Mouse (Mus musculus): ENCODE measurements around the gene Nt5e. TPM values are rescaled to one million over a fixed set of nuclear protein-coding genes. Genes with fewer than 3 reads are reported as not detected.
"Not testable (repeated sequence)": the region's sequence is repeated elsewhere in the genome, so short reads cannot be mapped to it uniquely, and the experiment has no call there.

The Nt5e gene
- total RNA-seq (2015) (0.22 and 0.64 TPM in 2 replicates), total RNA-seq (2017) (0.84 and 1.1 TPM in 2 replicates)

DNA sequence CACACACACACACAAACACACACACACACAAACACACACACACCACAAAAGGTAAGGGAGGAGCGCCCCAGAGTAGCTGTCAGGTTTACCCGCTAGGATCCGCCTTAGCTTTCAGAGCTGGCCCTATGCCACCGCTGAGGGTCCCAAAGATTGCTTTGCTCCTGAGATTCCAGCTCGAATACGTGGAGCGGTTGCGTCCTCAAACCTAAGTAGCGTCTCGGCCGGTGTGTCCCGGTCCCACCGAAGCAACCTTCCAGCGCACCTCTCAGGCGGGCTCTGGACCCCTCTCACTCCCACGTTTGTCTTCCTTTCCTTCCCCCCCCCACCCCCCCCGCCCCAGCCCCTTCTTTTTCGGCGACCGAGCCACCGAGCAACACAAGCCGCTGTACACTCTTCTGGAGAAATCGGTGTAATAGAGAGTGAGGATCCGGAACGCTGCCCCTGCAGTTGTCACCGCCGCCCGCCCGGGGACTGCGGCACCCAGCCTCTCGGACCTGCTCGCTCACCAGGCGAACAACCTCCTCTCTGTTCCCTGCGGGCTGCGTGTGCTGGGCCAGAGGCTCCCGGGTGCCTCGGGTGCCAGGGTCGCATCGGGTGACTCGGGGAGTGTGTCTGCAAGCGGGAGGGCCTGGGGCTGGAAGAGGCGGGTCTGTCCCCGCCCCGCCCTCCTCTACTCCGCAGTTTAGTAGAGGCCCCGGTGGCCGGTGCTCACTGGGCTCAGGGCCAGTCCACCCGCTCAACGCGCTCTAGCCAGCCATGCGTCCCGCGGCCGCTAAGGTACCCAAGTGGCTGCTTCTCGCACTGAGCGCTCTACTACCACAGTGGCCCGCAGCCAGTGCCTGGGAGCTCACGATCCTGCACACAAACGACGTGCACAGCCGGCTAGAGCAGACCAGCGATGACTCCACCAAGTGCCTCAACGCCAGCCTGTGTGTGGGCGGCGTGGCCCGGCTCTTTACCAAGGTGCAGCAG, at the start of gene Nt5e:
Gene Nt5e, plus strand, starts transcription at position 268 of the 972 bp plus-strand sequence.
- ATAC-seq (replicated peaks; ENCODE audit: poor library complexity), result peak; percentile 78

DNA sequence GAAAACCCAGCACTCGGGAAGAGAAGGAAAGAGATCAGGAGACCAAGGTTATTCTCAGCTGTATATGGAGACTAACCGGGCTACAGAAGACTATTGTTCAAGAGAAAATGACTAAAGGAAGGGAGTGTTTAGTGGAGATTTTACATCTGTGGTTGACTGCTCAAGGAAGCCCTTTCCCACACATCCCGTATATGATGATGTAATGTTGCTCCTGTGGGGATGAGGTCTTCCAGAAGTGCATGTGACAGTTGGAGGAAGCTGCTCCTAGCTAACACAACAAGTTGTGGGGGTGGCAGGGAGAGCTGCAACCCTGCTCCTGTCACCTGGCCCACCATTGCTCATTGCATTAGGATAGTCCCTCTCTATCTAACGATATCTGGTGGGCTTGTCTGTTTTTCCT, 49.4 kb upstream of the Nt5e start:
- no peak for ATAC-seq (replicated peaks; ENCODE audit: poor library complexity)

DNA sequence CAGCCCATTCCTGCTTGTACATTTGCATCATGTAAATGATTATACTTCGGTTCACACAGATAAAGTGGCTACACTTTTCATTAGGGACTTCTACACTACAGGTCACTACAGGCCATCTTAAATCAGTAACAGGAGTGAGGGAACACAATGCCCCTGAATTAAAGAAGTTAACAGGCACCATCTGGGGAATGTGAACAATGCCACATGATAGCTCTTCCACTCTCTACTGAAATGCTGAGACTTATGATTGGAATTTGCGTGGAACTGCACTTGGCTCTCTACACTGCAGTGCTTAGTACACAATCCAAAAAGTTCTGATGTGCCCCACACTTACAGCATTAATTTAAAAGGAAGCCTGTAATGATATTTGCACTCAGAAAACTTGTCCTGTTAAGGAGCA, 47.3 kb upstream of the Nt5e start:
- ATAC-seq (replicated peaks; ENCODE audit: poor library complexity), result no peak

DNA sequence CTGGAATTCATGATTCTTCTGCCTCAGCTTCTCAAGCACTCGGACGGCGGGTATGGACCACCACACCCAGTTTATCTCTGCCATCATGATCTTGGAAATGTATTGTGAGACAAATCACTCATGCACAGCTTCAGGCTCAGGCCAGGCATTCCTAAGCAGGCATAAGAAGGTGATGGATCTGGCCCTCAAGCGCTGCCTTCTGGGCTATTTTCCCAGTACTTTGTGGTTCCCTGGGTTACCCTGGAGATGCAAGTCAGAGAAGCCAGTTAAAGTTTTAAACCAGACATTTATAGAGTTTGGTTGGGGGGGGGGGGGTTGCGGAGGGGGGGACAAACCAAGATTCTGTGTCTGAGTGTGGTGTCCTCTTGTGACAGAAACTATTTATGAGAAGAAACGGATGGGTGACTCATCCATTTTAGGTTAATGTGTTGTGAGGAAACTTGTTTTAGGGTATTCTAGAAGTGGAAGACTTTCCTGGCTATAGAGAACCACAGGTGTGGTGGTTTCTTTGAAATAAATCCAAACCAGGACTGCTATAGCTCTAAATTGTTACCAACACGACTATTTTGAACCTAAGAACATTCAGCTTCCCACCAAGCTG, 37.3 kb upstream of the Nt5e start:
- peak; percentile 54; the same call in 1 of the 2 replicates for ATAC-seq (replicated peaks; ENCODE audit: poor library complexity)

DNA sequence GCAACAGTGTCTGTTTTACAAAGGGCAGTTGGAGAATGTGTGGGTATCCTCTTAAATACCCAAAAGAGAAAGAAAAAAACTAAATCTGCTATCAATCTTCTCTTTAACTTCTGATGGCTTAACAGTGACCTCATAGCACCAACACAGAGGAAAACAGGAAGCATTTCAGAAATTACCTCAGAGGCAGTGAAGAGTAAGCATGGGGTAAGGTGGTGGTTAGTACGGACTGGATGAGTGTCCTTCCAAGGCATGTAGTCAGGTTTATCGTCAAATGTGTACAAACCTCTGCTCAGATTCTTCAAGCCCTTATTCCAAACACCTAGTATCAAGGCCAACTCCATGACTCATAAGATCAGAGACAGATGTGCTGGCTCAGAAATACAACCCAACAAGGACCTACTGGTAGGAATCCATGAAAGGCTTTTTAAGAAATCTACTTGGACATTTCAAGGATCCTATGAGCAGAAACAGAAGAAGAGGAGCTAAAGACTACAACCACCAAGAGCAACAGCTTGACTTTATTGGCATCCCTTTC, 34.1 kb upstream of the Nt5e start:
- peak; percentile 90 for ATAC-seq (replicated peaks; ENCODE audit: poor library complexity)

DNA sequence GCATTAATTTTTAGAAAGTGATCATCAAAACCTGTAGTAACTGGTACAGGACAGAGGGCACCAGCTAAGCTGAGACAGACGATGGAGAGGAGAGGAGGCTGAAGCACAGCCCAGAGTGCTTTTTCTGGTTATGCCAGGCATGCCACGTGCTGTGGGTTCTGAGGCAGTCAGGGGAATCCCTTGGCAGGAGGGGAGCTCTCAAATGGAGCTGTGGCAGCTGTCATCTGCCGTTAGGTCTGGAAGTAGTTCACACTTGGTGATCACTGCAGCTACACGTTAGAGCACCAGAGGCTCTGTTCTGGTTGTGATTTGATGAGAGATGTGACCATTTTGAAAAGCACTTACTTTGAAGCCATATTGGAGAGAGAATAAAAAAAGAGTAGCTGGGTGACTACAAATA, 31.2 kb upstream of the Nt5e start:
- ATAC-seq (replicated peaks; ENCODE audit: poor library complexity), result no peak

DNA sequence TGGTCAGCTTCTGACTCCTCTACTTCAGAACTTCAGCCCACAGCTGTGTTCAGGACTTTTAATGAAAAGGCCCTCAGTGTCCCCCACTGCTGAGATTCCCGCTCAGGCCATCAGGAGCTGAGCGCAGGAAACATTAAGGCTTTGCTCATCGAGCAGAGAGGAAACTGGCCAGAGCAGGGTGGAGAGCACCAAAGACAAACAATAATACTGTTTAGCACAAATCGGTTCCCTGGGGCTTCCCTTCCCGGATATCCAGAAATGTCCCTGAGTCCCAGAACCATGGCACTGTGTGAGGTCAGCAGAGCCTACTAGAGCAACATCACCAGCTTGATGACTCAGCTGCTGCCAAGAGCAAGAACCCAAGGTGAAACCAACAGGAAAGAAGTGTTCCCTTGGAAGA, 30.7 kb upstream of the Nt5e start:
- ATAC-seq (replicated peaks; ENCODE audit: poor library complexity), result no peak

DNA sequence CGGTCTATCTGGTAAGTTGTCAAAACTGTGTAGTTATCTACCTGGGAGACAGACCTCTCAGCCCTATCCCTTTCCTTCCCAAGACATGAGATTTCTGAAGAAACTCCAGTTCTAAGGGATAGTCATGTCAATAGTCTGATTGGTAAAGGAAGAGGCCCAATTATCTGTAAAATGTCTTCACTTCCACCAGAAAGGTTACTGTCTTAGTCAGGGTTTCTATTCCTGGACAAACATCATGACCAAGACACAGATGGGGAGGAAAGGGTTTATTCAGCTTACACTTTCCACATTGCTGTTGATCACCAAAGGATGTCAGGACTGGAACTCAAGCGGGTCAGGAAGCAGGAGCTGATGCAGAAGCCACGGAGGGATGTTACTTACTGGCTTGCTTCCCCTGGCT, 29.8 kb upstream of the Nt5e start:
- not testable (repeated sequence) for ATAC-seq (replicated peaks; ENCODE audit: poor library complexity)

DNA sequence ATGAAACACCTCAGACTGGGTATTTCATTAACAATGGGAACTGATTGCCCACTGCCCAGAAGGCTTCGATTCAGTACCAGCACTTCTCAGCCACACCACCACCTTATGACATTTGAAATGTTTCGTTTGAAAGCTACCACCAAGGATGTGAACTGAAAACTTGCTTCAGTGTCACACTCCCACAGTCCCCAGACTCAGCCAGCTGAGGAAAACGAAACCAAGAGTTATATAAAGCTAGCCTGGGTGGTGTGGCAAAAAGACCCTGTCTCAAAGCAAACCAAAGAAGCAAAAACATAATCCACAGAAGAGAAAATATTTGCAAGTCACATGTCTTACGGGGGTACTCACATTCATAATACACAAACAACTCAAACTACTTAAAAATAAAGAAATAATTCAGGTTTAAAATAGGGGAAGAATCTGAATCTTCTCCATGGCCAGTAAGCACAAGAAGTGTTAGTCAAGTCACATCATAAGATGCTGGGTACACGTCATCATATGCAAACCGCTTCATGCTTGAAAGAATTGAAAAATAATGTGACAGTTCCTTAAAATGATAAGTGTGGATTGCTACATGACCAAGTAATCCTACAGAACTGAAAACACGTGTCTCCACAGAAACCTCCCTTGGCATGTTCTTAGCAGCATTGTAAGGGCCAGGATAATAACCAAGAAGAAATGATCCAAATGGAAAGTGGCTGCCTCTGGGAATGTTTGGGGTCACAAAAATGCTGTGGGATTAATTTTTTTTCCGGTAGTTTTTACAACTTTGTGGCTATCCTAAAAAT, 28.9 kb upstream of the Nt5e start:
- no peak for ATAC-seq (replicated peaks; ENCODE audit: poor library complexity)

DNA sequence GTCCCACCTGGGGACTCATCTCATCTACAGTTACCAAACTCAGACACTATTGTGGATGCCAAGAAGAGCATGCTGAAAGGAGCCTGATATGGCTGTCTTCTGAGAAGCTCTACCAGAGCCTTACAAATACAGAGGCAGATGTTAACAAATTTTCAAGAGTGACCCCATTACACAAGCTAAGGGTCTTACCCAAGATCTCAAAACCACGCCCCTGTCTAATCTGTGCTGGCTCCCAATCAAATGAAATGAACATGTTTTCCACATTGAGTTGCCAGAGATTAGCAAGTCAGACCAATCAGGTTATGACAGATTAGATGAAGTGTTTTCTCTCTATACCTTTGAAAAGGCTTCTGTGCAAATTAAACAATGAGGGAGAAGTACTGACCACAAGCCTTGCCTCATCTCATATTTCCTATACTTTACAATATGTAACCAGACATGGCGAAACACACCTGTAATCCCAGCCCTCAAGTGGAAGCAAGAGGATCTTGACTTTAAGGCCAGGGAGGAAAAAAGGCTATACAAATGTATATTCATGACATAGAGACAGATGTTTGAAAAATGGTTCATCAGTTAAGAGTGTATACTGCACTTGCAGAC, 19.9 kb upstream of the Nt5e start:
- ATAC-seq (replicated peaks; ENCODE audit: poor library complexity), result peak; percentile 79

DNA sequence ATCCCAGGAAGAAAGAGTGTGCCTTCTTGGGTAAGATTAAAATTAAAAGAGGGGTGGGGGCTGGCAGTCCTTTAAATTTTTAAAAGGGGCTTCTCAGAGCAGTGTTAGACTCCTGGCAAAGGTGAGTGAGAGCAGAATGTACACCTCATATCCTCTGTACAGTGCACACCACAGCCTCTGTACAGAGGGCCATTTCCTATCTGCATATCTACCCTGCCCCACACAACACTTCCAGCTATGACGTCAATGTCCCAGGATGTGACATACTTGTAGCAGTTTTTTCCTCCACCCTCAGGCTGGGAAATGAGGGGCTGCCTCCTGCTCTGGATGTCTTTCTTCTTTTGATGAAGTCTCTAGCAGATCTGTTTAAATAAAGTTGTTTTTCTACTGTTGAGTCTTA, 17.9 kb upstream of the Nt5e start:
- ATAC-seq (replicated peaks; ENCODE audit: poor library complexity), result no peak

DNA sequence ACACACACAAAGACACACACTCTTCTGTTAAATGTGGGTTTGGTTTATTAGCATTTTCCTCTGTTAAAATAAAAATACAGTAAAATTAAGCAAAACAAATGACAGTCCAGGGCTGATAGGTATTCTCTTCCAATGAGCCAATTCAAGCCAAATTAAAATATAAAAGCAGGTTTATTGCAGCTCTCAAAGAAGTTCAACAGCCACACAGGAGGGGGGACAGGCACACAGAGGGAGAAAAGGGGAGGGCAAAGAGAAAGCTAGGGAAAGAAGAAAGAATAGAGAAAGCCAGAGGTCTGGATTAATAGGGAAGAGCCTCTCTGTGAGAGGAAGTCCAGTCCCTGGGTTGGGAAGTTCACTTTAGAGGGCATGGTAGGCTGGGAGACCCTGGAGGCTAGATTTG, 7.8 kb upstream of the Nt5e start:
- no peak for ATAC-seq (replicated peaks; ENCODE audit: poor library complexity)

DNA sequence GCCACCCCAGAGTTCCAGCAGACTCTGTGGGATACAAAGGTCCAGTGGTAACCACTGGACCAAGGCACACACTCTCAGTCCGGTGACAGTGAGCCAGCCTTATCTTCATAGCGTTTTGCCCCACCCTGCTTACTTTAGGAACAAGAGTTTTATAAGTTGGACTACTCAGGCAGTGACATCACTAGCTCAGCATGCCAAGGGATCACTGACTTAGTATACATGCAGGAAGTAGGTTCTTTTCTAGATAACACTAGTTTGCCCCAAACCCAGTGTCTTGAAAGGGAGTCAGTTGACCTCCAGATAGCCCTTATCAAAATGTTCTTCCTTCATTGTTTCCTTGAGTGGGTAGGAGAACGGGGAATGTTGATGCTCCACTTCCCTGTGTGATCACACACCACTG, 2.4 kb upstream of the Nt5e start:
- no peak for ATAC-seq (replicated peaks; ENCODE audit: poor library complexity)

DNA sequence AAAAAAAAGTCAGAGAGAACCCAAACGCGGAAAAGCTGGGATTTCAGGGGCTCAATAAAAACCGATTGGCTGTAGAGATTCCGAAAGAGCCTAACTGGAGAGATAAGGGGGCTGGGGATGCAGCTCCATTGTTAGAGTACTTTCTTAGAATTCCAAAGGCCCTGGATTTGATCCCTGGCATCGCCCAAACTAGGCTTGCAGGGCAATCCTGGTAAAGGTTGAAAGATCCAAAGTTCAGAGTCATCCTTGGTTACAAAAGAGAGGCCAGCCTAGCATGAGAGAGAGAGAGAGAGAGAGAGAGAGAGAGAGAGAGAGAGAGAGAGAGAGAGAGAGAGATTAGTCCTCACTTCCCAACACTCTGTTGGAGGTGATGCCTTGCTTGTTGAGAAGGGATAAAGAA, 1.7 kb downstream of the Nt5e start:
- no peak for ATAC-seq (replicated peaks; ENCODE audit: poor library complexity)

DNA sequence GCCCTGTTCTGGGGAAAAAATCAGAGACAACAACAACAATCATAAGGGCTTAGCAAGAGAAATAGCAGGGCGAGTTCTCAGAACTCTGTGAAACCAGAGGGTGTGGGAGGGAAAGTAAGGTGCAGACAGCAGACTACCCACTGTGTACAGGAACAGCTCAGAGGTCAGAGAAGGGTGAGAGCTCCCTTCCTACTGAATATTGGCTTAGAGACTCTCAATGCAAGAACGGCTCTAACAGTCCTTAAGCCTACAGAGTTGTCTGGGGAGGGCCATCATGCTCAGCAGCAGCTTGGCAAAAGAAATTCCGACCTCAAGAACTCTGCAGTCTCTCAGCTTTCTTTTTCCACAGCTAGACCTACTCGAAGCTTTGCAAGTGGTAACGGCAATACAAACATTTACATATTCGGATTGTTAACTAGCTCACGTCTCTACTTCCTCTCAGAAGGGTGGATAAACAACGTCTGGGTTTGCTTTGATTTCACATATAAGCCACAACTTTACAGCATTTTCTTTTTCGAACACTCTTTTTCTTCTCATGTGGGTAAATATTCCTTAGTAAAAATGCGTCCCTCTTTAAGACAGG, 2.3 kb downstream of the Nt5e start:
- no peak for ATAC-seq (replicated peaks; ENCODE audit: poor library complexity)

DNA sequence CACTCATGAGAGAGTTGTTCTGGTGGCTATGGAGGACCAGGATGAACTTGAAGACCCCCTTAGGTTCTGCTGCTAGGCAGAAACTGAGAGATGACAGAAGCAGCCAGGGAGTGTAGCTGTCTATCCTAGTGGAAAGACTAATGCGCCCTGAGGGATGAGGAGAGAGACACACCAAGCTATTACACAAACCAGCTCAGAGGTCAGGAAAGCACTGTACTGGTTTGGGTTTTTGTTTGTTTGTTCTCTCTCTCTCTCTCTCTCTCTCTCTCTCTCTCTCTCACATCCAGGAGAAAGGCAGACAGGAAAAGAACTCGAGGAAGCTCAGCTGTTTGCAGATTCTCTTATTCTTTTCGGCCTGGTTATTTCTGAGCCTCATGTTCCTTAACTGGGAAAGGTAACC, 3.3 kb downstream of the Nt5e start:
- ATAC-seq (replicated peaks; ENCODE audit: poor library complexity), result no peak

DNA sequence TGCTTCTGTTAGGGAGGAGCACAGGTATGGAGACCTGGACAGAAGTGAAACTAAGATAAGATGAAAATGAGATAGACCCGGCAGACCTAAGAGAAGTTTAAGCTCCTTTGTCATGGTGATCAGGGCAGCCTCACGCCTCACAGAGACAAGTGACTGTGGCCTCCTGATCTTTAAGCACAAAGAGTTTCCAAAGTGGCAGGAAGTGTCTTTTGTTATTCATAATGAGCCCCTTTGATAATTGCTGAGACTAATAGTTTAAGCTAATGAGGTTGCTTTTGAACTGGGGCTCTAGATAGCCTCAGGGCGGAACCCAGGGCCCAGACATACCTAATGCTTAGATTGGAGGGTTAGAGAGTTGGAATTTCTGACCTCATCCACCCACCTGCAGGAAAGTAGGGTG, 5.5 kb downstream of the Nt5e start:
- ATAC-seq (replicated peaks; ENCODE audit: poor library complexity), result no peak

DNA sequence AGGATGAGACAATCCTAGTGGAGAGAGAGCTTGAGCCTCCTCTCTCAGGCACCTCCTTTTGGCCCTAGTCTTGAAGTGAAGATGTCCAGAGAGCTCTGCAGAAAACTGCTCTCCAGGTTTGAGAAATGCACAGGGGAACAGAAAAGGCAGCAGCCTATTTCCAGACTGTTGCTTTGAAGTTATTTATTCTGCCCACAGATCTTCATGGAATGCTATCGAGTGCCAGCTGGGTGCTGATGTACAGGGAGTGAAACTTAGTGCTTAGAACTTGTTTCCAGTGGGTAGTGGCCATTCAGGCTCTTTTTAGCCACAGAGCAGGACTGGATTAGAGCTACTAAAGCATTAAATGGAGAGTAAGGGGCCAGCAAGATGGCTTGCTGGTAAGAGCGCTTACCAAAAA, 8.8 kb downstream of the Nt5e start:
- ATAC-seq (replicated peaks; ENCODE audit: poor library complexity), result no peak

DNA sequence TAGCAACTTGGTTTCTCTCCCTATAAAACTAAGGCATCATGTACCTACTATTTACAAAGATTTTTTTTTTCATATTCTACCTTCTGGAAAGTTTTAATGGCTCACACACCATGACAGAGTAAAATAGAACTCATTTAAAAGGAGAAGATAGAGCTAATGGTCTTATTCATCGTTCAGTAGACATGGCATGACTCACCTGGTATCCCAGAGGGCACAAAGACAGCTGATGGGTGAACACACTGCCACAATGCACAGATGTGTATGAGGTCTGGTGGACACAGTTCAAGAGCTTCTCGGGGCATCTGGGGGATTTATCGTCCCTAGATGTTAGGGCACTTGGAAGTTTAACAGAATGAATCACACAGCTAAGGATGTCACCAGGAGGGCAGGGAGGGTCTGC, 13.8 kb downstream of the Nt5e start:
- ATAC-seq (replicated peaks; ENCODE audit: poor library complexity), result no peak

DNA sequence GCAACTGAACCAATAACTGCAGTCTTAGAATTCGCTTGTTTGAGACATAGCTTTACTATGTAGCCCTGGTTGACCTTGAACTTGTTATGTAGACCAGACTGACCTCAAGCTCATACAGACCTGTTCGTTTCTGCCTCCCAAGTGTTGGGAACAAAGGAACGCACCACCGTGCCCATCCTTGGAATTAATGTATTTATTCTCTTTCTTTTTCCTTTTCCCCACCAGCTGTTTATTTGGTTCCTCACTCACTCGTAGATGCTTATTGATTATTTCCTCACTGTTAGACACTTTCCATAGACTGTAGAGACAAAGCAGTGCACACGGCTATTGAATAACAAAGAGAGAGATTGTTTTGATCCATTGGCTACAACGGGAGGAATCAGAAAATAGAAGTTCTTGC, 15.2 kb downstream of the Nt5e start:
- no peak for ATAC-seq (replicated peaks; ENCODE audit: poor library complexity)

DNA sequence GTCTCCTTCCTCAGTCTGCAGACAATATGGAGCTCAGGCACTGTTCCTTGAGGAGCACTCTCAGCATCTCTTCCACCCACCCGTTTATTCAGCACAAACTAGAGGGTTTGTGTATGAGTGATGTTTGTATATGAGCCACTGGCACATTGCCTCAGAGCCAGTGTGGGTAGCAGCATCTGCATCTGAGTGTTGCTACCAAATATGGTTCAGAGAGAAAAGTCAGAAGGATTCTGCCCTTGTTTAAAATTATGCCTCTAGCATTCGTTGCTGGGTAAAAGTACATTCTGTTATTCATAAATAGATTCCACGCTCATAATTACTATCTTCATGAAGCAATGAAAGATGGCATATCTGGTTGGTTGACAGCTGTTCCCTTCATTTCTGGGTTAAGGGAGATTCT, 15.7 kb downstream of the Nt5e start:
- no peak for ATAC-seq (replicated peaks; ENCODE audit: poor library complexity)
